Mouse (Mus musculus) limb, embryonic 14.5 days (tissue): ENCODE measurements around the gene Prpf4. TPM values are rescaled to one million over a fixed set of nuclear protein-coding genes. Genes with fewer than 3 reads are reported as not detected.

Experiments
- ATAC-seq: fragments of 200-750 bp; cut with Nextera tagmentation; 2 replicates; pipeline ENCODE4 v1.8.0; 2017; ENCODE audit warnings: low read depth, moderate number of reproducible peaks, moderate TSS enrichment; ENCODE audit not compliant: low FRiP score
- DNase-seq: peaks from one replicate; pipeline ENCODE4 v3.0.0-alpha.2; 2015; ENCODE audit warnings: low spot score
- H3K27ac ChIP-seq: fragments of 300-500 bp; sonication (generic); replicated peaks from 2 replicates; pipeline ENCODE4 v1.5.1; 2014; ENCODE audit warnings: low read depth, mild to moderate bottlenecking, low read length, moderate library complexity, mixed read lengths
- H3K27me3 ChIP-seq: fragments of 300-500 bp; sonication (generic); 2 replicates; pipeline ENCODE4 v1.6.1; 2014; ENCODE audit warnings: low read length, mixed read lengths; ENCODE audit not compliant: control insufficient read depth, insufficient read depth
- H3K36me3 ChIP-seq: fragments of 300-500 bp; sonication (generic); 2 replicates; pipeline ENCODE4 v1.6.1; 2014; ENCODE audit warnings: mild to moderate bottlenecking, low read length, moderate library complexity, mixed read lengths; ENCODE audit not compliant: control insufficient read depth, insufficient read depth
- H3K4me1 ChIP-seq: fragments of 300-500 bp; sonication (generic); 2 replicates; pipeline ENCODE4 v1.6.1; 2014; ENCODE audit warnings: antibody characterized with exemption, low read length, mixed read lengths; ENCODE audit not compliant: control insufficient read depth, insufficient read depth
- H3K4me2 ChIP-seq: fragments of 300-500 bp; sonication (generic); replicated peaks from 2 replicates; pipeline ENCODE4 v1.6.1; 2014; ENCODE audit warnings: low read depth, mild to moderate bottlenecking, low read length, moderate library complexity; ENCODE audit not compliant: severe bottlenecking
- H3K4me3 ChIP-seq: fragments of 300-500 bp; sonication (generic); replicated peaks from 2 replicates; pipeline ENCODE4 v1.5.1; 2014; ENCODE audit warnings: low read length
- H3K9ac ChIP-seq: fragments of 300-500 bp; sonication (generic); 2 replicates; pipeline ENCODE4 v1.6.1; 2014; ENCODE audit warnings: mild to moderate bottlenecking, low read depth, low read length, moderate library complexity; ENCODE audit not compliant: severe bottlenecking
- H3K9me3 ChIP-seq: fragments of 300-500 bp; sonication (generic); 2 replicates; pipeline ENCODE4 v1.6.1; 2016; ENCODE audit warnings: low read length; ENCODE audit not compliant: control insufficient read depth
- POLR2A ChIP-seq: fragments of 200-500 bp; IDR thresholded peaks from 2 replicates; pipeline ENCODE4 v1.8.0; 2012; ENCODE audit warnings: inconsistent platforms, mild to moderate bottlenecking, moderate library complexity, borderline replicate concordance; ENCODE audit not compliant: insufficient read depth, insufficient read length; ENCODE audit errors: extremely low read depth
- WGBS: fragments of 180-500 bp; shearing (Covaris S2); extraction: QIAGEN DNeasy Blood & Tissue Kit; methylation state at CpG from one replicate; pipeline ENCODE4 v1.1.7; 2014; 5-methylcytosine and 5-hydroxymethylcytosine counted together
- polyA plus RNA-seq, 2 experiments: library from polyadenylated mRNA; depleted of rRNA in 1 of 2; stranded (reverse) in 1 of 2; unstranded in 1 of 2; fragments of >200 nt; fragmentation: Nextera tagmentation in 1 of 2; extraction: Ambion mirVana in 1 of 2; gene quantifications; 2 replicates each; pipeline versions ENCODE4 v1.2.1 to v1.2.3; 2012 to 2014

The Prpf4 gene
- polyA plus RNA-seq, 2 experiments: 20.8 to 27.4 TPM

DNA sequence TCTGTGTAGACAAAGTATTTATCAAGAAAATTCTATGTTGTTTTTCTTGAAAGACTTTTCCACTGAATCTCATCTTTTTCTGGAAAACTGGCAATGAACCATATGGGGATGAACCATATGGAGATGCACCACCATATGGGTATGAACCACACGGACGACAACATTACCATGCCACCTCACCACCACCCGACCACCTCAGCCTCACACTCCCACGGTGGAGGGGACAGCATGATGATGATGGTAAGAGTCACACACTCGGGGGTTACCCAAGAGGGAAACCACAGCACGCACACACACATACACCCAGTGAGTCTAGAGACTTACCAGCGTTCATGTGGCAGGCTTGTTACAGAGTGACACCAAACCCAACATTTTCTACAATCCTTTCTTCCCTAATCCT, 23.2 kb upstream of the Prpf4 start:
- Histone ChIP-seq H3K9me3 (no peaks in the 10 kb centered on the region), H3K4me1 (no peaks in the 10 kb centered on the region), H3K27ac (no peak overlapping the region), H3K27me3 (no peaks in the 10 kb centered on the region), H3K4me2 (no peak overlapping the region), H3K36me3 (peaks cover 25% of the 10 kb centered on the region), H3K4me3 (no peak overlapping the region), H3K9ac (no peak overlapping the region)
- WGBS: 90% methylated on average over 7 of the region's 7 CpGs
- DNase-seq (no peak), ATAC-seq (no peak)
- TF ChIP-seq POLR2A: no peak

DNA sequence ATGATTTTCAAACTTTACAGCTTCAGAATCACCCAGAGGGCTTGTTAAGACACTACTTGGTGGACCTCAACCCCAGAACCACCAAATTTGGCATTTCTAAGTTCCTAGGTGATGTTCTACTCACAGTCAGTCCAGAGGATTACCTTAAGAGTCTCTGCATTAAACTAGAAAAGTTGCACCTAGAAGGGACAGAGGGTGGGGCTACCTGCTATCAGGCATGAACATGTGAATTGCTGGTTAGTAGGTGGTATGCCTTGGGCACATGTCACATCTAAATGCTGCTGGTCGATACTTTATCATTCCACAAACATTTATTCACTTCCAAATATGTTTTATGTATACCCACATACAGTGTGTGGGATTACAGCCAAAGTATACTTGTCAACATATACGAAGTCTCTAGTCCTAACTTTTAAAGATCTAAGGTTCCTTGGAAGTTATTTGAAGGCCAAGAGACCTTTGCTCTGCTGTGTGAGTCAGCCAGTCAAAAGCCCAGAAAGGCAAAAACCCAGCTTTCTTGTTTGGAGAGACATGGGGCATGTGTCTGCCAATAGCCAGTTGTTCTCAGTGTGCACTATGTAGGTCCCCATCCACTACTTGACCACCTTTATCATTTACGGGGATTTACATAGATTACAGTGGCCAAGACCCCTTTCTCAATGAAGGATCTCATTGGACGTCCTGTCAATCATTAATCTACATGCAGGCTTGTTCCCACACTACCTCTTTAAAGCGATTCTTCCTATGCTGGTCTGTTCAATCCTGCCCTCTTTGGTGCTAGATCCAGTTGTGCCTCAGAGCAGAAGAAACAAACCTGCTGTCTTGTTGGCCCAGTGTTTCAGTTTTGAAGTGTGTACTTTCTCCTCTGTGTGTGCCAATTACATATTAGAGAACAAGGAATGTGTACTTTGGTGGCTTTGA, 18.7 kb upstream of the Prpf4 start:
- H3K4me2 ChIP-seq: no peak overlapping the region
- no peak for DNase-seq
- H3K9ac ChIP-seq: no peak overlapping the region
- TF ChIP-seq POLR2A: no peak
- H3K4me3 ChIP-seq: no peak overlapping the region
- no peaks in the 10 kb centered on the region for H3K4me1 ChIP-seq
- no peak for ATAC-seq
- WGBS: 86% methylated on average over 5 of the region's 5 CpGs
- H3K27me3 ChIP-seq: no peaks in the 10 kb centered on the region
- H3K27ac ChIP-seq: no peak overlapping the region
- H3K9me3 ChIP-seq: no peaks in the 10 kb centered on the region
- H3K36me3 ChIP-seq: peaks cover 48% of the 10 kb centered on the region

DNA sequence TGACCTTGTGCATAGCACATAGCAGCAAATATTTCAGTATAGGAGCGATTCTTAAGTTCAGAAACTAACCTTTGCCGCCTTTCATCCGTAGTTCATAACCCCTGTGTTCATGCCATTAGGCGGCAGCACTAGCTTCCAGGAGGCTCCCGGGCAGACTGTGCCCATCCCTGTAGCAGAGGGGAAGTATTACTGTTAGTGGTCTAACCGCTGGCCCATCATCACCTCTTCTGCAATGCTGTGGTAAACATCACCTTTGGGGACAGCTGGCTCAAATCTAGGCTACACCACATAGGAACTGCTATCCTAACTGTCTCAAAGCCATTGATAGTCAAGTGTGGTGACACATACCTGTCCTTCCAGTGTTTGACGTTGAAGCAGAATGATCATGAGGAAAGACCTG, 16.7 kb upstream of the Prpf4 start:
- Histone ChIP-seq H3K36me3 (peaks cover 69% of the 10 kb centered on the region), H3K9ac (no peak overlapping the region), H3K27ac (no peak overlapping the region), H3K4me1 (no peaks in the 10 kb centered on the region), H3K9me3 (no peaks in the 10 kb centered on the region), H3K27me3 (no peaks in the 10 kb centered on the region), H3K4me3 (no peak overlapping the region), H3K4me2 (no peak overlapping the region)
- ATAC-seq: no peak
- DNase-seq: no peak
- 88% methylated on average over 7 of the region's 7 CpGs for WGBS
- TF ChIP-seq POLR2A: no peak

DNA sequence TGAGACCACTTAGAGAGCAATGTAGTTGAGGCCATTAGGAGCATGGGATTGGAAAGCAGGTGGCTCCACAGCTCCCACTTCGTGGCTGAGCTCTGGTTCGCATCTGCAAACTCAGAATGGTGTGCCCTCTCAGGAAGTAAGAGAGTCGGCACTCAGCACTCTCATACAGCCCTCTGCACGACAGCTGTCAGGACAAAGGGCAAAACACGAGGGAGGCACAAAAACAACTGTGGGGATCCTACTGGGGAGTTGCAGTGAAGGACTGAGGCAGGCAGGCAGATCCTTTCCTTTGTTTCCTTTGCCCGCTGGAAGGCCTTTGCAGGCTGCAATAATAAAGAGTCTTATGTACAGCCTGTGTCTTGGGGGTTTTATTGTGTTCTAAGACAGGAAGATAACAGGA, 15.1 kb upstream of the Prpf4 start:
- WGBS: 54% methylated on average over 6 of the region's 6 CpGs
- ATAC-seq (0 out of 2 replicates have a peak, but pooled peaks have one; percentile 38), DNase-seq (no peak)
- H3K4me1 ChIP-seq: no peaks in the 10 kb centered on the region
- H3K27me3 ChIP-seq: no peaks in the 10 kb centered on the region
- H3K4me2 ChIP-seq: no peak overlapping the region
- TF ChIP-seq POLR2A: no peak
- no peak overlapping the region for H3K27ac ChIP-seq
- no peaks in the 10 kb centered on the region for H3K9me3 ChIP-seq
- H3K9ac ChIP-seq: no peak overlapping the region
- H3K4me3 ChIP-seq: no peak overlapping the region
- peaks cover 77% of the 10 kb centered on the region for H3K36me3 ChIP-seq

DNA sequence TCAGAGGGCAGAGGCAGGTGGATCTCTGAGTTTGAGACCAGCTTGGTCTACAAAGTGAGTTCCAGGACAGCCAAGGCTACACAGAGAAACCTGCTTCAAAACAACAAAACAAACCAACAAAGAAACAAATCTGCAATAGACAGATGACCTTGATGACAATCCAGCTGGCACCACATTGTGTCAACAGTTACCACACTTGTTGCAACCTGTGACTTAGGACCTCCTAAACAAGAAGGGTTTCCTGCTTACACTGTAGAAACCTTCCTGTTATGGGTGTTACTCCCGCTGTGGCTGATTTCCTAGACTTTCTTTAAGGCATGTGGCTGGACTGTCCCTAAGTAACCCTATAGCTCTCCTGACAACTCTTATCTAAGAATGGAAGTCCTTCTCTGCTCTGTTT, 12.8 kb upstream of the Prpf4 start:
- H3K4me3 ChIP-seq: no peak overlapping the region
- no peak for TF ChIP-seq POLR2A
- H3K9ac ChIP-seq: no peak overlapping the region
- no peaks in the 10 kb centered on the region for H3K27me3 ChIP-seq
- peaks cover 82% of the 10 kb centered on the region for H3K36me3 ChIP-seq
- no peak overlapping the region for H3K27ac ChIP-seq
- no peak for ATAC-seq
- H3K4me1 ChIP-seq: no peaks in the 10 kb centered on the region
- 95% methylated on average over 1 of the region's 1 CpGs for WGBS
- DNase-seq: no peak
- H3K4me2 ChIP-seq: no peak overlapping the region
- no peaks in the 10 kb centered on the region for H3K9me3 ChIP-seq
